Mouse (Mus musculus) layer of hippocampus, adult 11-12 months (tissue): ENCODE measurements around the gene Zc3h18.

ENCODE experiments used
- DNase-seq: peaks from one replicate; pipeline ENCODE4 v3.0.0; 2022; ENCODE audit warnings: low spot score

Zc3h18 gene

DNA sequence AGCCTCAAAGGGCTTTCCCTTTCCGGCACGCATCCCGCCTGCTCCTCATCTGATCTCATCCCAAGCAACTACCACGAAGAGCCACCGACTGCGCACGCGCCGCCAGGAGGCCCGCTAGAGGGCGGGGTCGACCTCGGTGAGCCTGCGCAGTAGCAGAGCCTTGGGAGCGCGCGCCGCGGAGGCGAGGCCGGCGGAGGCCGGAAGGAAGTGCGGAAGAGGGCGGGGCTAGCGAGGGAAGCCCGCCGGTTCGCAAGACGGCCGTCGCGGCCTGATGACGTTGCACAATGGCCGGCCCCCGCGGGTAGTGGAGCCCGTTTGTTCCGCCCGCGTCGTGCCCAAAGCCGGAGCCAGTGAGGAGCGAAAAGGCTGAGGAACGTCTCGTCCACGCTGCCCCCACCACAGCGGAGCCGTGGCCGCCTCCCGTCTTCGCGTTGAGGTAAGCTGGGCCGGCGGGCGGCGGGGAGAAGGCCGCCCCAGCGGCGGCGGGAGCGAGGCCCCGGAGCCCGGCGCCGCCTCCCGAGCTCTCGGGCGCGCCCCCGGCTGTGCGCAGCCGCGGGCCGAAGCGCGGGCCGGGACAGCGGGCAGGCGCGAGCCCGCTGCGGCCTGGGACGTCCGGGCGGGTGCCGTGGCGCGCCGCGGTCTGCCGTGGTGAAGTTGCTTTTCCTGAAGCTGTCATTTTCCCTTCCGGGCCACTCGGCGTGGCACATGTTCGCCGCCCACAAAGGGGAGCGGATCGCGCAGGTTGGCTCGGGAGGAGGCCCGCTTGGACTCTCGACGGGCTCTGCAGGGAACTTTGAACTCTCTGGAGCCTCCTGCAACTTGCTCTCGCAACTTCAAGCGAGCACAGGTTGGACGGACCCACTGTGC is at the start of gene Zc3h18:
Zc3h18 (plus strand) TSS at position 245 of the 867 bp plus-strand sequence.
- peak; percentile 99 for DNase-seq

DNA sequence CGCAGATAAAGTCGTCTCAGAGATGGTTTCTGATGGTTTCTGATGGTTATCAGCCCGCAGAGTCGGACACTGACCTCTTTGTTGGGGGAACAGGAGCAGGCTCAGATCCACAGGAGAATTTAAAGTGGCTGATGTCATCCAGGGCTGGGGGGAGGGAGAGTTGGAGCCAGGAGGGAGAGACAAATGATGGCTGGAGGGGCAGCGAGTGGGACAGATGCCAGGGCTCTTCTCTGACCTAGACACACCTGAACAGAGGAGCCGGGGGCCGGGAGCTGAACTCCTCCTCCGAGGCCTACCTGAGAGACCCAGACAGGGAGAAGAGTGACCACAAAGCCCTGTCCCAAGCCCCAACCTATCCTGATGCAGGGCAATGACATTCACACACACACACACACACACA is 47.3 kb upstream of the Zc3h18 start:
- no peak for DNase-seq

DNA sequence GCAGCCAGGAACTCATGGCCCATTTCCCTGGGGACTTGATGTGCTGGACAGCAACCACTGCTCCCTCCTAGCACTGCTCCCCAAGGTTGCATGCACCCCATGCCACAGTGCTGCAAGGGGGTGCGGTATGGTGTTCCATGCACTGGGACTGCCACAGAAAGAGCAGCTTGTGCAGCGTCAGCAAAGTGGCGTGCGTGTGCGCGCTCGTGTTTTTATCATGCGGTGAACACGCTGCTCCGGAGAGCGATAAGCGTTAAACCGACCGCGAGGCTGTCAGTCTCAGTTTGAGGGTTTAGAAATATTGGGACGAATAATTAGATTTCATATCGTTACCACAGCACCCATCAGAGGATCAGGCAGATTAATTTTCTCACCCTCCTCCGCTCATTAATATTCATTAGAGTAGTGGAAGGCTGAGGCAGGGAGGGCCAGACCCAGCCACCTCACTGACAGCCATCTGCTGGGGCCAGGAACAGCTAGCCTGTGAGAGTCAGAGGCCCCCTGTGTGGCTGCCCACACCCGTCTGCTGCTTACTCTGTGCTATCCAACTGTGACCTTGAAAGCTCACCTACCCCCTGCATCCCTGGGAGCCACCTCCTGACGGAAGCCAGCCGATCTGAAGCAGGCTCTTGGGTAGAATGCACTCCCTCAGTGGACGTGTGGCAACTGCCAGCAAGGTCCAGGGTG is 46.7 kb upstream of the Zc3h18 start:
- no peak for DNase-seq

DNA sequence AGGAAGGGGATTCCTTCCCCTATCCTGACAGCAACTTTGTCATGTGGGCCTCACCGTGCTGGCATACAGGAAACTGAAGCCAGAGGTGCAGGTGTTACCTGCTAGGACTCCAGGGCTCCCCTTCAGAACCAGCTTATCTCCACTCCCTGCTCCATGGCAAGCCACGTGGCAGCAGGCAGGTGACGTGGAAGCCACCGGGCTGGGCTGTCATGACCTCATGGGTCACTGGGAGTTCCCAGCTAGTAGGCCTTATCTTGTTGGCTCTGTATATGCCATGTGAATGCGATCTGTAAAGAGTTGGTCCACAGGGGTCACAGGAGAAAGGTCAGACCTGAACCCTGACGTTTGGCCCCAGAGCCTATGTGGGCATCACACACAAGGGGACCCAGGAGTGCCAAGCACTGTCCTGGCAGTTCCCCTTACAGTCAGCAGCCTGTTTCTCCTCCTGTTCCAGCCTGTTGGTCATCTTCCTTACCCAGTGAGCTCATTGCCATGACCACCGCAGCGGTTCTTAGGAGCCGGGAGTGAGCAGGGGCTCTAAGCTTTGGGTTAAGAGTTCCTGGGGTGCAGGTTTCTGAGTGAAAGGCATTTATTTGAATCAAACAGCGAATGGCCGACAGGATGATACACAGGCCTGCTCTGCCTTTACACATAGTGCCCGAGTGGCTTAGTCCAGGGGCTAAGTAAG is 45.8 kb upstream of the Zc3h18 start:
- DNase-seq = no peak

DNA sequence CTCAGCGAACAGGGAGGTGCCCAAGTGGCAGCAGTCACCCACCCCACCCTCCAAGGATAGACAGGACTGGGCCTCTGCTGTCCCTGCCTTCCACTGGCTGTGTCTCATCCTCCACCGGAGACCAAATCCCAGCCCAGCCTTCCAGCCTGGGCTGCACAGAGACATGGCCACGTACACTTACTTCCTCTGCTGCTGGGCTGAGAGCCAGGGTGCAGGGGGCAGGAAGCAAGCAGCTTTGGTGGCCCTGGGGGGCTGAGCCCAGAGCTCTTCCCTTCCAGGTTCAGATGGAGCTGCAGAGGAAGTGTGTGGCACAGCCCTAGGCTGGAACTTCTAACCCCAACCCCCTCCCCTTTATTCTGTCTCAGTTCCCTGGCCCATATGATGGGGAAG is 45.3 kb upstream of the Zc3h18 start:
- DNase-seq = no peak

DNA sequence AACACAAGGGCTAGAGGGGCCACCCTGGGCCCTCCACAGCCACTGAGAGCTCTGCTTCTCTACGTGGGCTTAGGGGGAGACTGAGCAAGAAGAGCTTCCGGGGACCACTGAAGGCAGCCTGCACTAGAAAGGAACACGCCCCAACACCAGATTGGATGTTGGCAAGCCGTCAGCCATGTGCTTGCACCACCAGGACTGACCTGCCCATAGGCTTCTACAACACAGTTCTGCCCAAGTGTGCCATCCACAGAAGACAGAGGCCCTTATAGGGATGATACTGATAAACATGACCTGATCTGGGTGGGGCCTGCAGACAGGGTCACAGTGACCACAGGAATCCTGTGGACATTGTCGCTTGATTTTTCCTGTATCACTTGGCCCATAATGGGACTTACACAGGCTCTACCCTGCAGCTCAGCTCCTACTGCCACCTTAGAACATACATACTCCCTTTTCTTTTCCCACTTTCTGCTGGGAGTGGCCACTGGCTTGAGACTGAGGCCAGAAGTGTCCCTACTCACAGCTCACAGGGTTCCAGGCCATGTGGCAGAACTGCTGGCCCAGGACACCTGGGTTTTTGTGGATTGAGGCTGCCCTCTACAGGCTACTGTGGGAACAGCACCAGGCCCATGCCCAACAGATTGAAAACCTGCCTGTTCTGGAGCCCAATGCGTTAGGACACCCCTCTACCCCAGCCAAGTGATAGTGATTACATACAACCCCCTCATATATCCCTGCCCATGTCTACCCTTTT is 43.5 kb upstream of the Zc3h18 start:
- peak; percentile 87 for DNase-seq

DNA sequence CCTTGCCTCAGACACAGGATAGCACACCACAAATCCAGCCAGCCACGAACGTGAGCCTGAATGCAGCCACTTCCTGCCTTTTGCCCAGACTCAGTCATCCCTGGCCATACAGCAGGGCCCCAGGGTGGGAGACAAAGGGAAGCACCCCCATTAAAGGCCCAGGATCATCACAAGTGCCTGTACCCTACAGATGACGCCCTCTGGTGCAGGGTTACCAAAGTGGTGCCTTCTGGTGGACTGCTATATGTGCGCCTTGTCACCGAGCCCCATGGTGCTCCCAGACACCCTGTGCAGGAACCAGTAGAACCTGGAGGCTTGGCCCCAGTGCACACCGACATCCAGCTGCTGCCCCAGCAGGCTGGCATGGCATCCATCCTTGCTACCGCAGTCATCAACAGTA is 42.9 kb upstream of the Zc3h18 start:
- no peak for DNase-seq

DNA sequence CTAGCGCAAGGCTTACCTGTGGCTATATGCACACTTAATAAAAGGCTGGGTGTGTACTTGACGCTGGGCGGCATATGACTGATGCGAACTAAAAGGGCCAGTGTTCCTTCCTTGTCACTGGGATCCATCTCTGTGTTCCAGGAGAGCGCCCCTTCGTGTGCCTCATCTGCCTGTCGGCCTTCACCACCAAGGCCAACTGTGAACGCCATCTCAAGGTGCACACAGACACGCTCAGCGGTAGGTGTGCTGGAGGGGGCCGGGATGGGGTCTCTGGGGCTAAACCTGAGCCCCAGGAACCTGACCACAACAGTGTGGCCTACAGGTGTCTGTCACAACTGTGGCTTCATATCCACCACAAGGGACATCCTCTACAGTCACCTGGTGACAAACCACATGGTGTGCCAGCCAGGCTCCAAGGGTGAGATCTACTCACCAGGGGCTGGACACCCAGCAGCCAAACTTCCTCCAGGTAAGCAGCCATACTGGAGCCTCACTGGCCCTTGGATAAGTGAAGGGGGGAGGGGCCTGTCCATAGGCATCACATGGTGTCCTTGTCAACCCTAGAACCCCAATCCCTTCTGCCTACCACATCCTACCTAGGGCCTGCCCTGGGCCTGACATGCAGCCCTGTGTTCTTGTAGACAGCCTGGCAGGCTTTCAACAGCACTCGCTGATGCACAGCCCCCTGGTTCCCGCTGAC is 41.5 kb upstream of the Zc3h18 start:
- DNase-seq = no peak

DNA sequence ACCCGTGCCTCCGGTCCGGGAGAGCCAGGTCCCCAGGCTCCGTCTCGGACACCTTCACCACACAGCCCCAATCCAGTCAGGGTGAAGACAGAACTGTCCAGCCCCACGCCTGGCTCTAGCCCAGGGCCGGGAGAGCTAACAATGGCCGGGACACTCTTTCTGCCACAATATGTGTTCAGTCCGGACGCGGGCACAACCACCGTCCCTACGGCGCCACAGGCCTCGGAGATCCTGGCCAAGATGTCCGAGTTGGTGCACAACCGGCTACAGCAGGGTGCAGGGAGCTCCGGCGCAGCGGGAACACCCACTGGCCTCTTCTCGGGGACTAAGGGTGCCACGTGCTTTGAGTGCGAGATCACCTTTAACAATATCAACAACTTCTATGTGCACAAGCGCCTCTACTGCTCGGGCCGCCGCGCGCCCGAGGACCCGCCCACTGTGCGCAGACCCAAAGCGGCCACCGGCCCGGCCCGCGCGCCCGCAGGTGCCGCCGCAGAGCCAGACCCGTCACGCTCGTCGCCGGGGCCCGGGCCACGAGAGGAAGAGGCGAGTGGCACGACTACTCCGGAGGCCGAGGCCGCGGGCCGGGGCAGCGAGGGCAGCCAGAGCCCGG is 40.7 kb upstream of the Zc3h18 start:
- DNase-seq = no peak

DNA sequence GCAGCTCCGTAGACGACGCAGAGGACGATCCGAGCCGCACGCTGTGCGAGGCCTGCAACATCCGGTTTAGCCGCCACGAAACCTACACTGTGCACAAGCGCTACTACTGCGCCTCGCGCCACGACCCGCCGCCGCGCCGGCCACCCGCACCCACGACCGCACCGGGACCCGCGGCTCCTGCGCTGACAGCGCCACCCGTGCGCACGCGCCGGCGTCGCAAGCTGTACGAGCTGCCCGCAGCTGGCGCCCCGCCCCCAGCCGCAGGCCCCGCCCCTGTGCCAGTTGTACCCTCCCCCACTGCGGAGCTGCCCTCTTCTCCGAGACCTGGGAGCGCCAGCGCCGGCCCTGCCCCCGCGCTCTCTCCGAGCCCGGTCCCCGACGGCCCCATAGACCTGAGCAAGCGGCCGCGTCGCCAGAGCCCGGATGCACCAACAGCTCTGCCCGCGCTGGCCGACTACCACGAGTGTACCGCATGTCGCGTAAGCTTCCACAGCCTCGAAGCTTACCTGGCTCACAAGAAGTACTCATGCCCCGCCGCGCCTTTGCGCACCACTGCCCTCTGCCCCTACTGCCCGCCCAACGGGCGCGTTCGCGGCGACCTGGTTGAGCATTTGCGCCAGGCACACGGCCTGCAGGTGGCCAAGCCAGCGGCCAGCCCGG is 40.0 kb upstream of the Zc3h18 start:
- DNase-seq = no peak

DNA sequence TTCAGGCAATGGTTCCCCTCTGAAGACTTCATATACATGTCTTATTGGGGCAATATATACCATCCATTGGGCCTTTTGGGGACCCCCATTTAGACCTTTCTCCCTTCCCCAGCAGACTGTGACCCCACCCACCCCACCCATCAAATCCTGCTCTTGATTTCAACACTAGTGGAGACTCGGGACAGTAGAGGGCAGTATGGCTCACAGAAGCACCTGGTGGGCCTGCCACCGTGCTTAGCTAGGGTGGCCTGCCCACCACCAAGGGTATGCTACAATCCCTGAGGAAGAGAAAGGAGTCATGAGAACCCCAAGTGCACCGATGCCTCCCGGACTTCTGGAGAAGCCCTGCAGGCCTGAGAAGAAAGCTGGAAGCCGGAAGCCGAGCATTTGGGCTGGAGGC is 37.6 kb upstream of the Zc3h18 start:
- DNase-seq = no peak

DNA sequence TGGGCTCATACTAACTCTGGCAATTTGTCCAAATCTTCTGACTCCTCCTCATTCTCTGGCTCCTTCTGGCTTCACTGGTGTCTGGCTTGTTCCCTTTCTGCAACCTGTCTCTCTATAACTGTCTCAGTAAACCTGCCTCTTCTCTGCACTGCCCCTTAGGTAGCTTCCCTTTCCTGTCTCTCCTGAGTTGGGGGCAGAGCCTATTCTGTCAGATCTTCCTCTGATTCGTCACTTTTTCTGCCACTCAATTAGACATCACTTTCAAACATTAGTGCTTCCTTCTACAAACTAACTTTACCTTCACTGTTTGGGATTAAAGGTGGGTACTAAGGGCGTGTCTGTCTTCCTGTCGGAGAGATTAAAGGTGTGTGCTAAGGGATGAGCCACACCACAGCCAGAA is 35.6 kb upstream of the Zc3h18 start:
- no peak for DNase-seq

DNA sequence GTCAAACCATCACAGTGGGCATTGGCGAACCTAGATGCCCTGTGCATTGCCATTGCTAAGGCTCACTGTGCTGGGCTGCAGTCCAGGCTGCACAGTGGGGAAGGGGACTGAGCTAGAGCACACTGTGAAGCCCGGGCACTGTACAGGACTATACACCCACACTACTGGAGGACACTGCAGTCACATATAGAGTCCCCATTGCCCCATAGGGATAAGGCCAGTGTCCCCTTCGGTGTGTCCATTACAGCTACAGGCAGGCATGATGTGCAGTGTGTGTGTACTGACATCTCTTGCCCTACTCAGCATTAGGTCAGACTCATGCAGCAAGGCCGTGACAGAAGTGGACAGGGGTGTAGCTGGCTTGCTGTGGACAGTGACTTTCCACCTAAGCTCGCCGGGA is 34.6 kb upstream of the Zc3h18 start:
- DNase-seq = no peak

DNA sequence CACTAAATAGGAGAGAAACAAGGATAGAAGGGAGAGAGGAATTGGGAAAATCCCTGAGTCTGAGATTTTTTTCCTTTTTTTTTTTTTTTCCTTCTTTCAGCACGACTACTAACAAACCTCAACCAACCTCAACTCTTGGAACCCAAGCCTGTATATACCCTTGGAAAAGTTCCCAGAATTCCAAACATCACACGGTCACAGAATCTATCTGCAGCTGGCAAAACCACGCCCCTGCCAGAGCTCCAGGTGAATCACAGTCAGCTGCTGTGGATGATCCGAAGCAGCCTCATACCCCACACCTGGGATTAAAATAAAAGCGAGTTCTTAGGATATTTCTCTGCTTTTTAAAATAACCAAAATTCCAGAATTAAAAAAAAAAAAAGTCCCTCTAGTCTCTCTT is 34.0 kb upstream of the Zc3h18 start:
- DNase-seq = no peak

DNA sequence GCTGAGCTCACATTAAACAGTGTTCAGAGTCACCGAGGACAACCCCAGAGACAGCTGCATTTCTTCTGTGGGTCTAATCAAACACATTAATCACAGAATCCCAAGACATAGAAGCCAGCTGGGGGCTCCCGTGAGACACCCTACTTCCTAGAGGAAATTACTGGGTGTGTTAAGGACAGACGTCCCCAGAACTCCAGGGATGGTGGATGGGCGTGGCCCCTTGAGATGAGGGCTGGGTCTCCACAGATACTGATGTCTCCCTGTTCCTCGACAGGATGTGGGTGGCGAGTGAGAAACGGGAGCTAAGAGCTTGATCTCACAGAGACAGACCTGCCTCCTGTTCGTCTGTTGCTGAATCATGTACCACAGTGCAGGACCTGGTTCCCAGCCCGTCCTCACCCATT is 33.6 kb upstream of the Zc3h18 start:
- DNase-seq = no peak

DNA sequence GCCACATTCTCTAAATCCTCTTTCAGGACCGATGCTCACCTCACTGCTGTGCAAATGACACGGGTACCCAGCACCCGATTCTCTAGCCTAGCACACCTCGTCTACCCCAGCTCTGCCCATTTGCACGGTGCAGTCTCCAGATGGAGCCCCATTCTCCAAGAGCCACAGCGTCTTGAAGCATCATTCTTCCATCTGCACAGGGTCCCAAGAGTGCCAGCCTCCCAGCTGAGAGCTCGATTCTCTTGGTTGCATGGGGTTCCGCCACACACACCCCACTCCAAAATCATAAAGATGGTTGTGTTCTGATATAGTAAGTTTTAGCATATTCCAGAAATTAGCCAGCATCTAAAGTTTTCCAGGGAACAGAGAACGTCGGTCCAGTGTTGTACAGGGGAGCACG is 33.1 kb upstream of the Zc3h18 start:
- DNase-seq = no peak

DNA sequence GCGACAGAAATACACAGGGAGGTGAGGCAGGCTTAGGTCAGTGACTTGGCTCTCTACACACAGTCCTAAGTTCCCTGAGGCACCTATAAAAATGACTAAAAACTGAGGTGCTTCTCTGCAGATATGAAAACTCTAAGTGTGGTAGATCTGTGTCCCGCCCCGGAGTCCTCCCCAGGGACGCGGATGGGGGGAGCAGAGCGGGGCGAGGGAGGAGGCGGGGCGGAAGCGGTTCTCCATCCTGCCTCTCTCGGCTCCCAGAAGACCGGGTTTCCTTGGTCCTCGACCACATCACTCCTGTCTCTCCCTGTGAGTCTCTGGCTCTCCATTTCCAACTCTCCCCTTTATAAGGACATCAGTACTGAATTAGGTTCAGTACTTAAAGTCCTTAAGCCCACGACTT is 32.7 kb upstream of the Zc3h18 start:
- no peak for DNase-seq

DNA sequence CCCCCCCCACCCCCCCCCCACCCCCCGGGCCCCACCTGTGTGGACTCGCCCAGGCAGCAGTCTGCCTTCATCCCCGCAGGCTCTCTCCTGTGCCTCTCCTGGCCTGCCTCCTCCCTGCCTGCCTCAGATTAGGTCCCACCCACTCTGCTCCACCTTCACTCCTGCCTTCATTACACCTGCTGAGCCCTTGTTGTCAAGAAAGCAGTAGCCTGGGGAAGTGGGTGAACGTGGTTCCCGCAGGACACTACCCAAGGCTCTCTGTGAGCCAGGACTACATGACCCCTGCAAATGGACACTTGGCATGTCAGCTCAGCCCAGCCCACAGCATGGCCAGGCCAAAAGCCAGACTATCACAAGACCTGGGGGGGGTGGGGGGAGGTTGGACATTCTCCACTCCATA is 32.2 kb upstream of the Zc3h18 start:
- no peak for DNase-seq

DNA sequence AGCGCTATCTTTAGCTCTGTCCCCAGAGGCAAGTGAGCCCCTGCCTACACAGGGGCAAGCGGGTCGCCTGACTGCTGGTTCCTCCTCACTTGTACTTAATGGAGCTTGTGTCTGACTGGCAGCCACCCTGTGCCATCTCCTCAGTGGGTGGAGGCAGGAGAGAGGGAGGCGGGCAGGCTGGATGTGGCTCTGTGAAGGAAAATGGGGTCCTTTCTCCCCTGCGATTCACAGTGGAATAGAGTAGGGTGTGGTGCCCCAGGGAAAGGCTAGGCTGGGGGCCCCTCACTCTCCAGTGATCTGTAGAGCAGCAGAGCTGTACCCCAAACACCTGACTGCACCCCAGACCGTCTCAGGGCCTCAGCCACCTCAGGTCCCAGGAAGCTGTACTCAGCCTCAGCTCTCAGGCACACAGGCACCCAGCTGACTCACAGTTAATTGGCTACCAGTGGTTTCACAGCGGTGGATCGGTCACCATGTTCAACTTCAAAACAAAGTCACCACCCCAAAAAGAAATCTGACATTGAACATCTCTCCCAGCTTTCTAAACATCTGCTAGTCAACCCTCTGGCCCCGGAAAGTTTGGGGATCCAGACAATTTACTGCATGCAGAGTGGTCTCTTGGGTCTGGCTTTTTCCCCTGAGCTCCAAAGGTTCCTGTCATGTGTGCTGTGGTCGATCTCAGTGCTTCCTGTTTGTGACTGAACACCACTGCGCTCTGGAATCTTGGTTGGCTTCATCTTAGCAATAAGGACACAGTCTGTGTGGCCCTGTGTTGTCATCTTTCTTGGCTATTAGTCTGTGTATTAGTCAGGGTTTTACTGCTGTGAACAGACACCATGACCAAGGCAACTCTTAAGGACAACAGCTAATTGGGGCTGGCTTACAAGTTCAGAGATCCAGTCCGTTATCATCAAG is 31.0 kb upstream of the Zc3h18 start:
- DNase-seq = no peak
